14 mouse cellular contexts compared by ENCODE assay signal in the genomic region with DNA sequence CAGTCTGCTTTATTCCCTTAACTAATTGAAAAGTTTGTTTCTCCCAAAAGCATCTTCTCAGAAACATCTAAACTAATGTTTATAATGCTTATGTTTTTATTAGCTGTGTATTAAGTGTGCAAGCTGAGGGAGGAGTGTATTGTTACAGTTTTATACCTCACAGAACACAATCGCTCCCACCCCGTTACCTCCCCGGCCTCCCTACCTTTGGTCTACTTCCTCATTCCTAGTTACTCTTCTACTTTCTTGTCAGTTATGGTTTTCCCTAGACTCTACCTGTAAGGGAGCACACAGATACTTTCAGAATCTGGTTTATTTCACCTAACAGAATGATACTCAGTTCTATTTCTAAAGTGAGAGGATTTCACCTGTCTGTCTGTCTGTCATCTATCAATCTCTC.
"Had no signal": no experiment of that assay in that cellular context is flagged by ENCODE, and none has a peak within 500 bp of the region (broad histone marks: within the 10 kb centered on the region; RNA-seq: fewer than 3 reads in every experiment).

No protein-coding gene starts in this region.

- ATAC-seq: hindbrain, embryonic 16.5 days; inflammation-experienced regulatory T-cells, adult 6 months had no signal

- H3K36me3 ChIP-seq: hindbrain, embryonic 12.5 days; limb, embryonic 15.5 days; midbrain, embryonic 10.5 days had no signal

- H3K4me2 ChIP-seq: hindbrain, embryonic 12.5 days; limb, embryonic 15.5 days had no signal

- H3K9ac ChIP-seq: hindbrain, embryonic 12.5 days; limb, embryonic 15.5 days had no signal

- H3K4me3 ChIP-seq: hindbrain, embryonic 12.5 days; limb, embryonic 15.5 days; midbrain, embryonic 10.5 days; myocyte had no signal

- H3K9me3 ChIP-seq: hindbrain, embryonic 12.5 days; limb, embryonic 15.5 days; midbrain, embryonic 10.5 days had no signal

- H3K27ac ChIP-seq: hindbrain, embryonic 12.5 days; limb, embryonic 15.5 days; midbrain, embryonic 10.5 days had no signal

- DNase-seq: layer of hippocampus, adult 9-11 months; layer of hippocampus, postnatal 36 days; lung, postnatal 4 days; midbrain, embryonic 14.5 days; right cerebral cortex, postnatal 4 days; spleen, adult 18-20 months; thymus, adult 18-20 months; thymus, postnatal 14 days had no signal
